Mouse (Mus musculus) kidney, adult 8-10 months (tissue): ENCODE measurements around the gene Atg3.

Source experiments
- DNase-seq, 2 experiments: peaks; one replicate each; pipeline ENCODE4 v3.0.0; 2022

The Atg3 gene

GRCm38 (mm10) chr16:45204859-45205670 lies 46.5 kb downstream of the Atg3 start:
- no peak for DNase-seq

GRCm38 (mm10) chr16:45222016-45222415 lies 63.4 kb downstream of the Atg3 start:
- no peak for DNase-seq

GRCm38 (mm10) chr16:45222771-45223170 lies 64.2 kb downstream of the Atg3 start:
- DNase-seq, result no peak

GRCm38 (mm10) chr16:45223648-45224388 lies 65.2 kb downstream of the Atg3 start, which contains the start of gene Btla:
Gene Btla, plus strand, starts transcription at chr16:45224315.
- no peak for DNase-seq

GRCm38 (mm10) chr16:45224431-45225008 lies 65.9 kb downstream of the Atg3 start:
- no peak for DNase-seq

- DNase-seq, result no peak
Observed at GRCm38 (mm10) chr16:45227002-45227401, 68.4 kb downstream of the Atg3 start.

- DNase-seq, result no peak
Observed at GRCm38 (mm10) chr16:45231296-45231695, 72.7 kb downstream of the Atg3 start.

GRCm38 (mm10) chr16:45233007-45233406 lies 74.4 kb downstream of the Atg3 start:
- DNase-seq, result no peak
